Mouse (Mus musculus) MEL (cell line): ENCODE data around the gene Yipf2.
"Not testable (repeated sequence)": the region's sequence is repeated elsewhere in the genome, so short reads cannot be mapped to it uniquely, and the experiment has no call there.

Experiments
- CTCF ChIP-seq, 3 experiments: IDR thresholded peaks in 2 of 3; conservative IDR thresholded peaks in 1 of 3; 2 replicates each; pipeline ENCODE4 v1.5.1; 2011 to 2012; ENCODE audit warnings: low read length in 3 of 3, low read depth in 2 of 3, mild to moderate bottlenecking in 2 of 3, improper control_type of control experiment in 1 of 3, inconsistent platforms in 1 of 3, mixed read lengths in 1 of 3, moderate library complexity in 1 of 3; ENCODE audit not compliant: control insufficient read depth in 1 of 3, insufficient read depth in 1 of 3, poor library complexity in 1 of 3, severe bottlenecking in 1 of 3
- MAX ChIP-seq: IDR thresholded peaks from 2 replicates; pipeline ENCODE4 v1.6.1; 2011; ENCODE audit warnings: low read length, improper control_type of control experiment

DNA sequence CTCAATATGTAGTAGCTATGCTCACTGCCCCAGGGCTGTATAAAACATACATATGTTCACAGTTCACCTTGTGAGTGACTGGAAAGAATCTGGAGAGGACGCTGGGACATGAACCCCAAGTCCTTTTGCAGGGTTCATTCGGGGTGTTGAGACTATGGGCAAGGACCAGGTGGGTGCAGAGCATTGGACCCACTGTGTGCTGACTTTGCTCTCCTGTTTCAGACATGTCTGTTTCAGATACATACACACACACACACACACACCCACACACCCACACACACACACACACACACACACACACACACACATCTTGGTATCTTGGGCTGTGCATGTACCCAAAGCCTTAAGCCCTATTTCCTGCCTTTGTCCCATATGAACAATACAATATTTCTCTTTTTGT is 50.6 kb downstream of the Yipf2 start:
- not testable (repeated sequence) for TF ChIP-seq MAX; CTCF (IDR thresholded peaks at IDR 0.05 in 2 of 3, conservative IDR thresholded peaks at IDR 0.05 in 1 of 3; ENCODE audit: control insufficient read depth in 1 of 3, insufficient read depth in 1 of 3, low read depth in 2 of 3, low read length in 3 of 3, poor library complexity in 1 of 3, severe bottlenecking in 1 of 3)
